Mouse (Mus musculus): ENCODE data around the gene Abcc1.

DNA sequence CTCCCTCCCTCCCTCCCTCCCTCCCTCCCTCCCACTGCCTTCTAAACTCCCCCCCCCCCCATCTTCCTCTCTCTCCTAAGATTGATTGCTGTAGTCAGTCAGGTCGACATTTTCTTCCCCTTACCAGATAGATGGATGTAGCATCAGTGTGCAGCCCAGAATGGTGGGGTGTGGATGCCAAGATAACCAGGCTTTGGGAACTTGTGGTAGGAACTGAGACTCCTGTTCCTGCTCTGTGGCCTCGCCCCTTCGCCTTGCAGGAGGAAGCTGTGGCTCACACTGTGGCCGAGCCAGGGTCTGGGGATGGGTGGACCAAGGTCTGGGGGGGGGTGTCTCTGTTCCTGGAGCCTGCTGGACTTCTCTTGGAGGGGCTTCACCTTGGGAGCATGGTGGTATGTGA, 4.1 kb downstream of the Abcc1 start:
- TF ChIP-seq CTCF (IDR thresholded peaks at IDR 0.05; ENCODE audit: insufficient read depth, low read length): no peak
- TF ChIP-seq POLR2A (IDR thresholded peaks at IDR 0.05; ENCODE audit: borderline replicate concordance, extremely low read depth, low read depth, low read length): no peak
